Mouse (Mus musculus) ZHBTc4 (cell line): ENCODE data around the gene Ghr.

Source experiments
- DNase-seq: peaks from one replicate; pipeline ENCODE4 v3.0.0-alpha.2; 2011; ENCODE audit warnings: low read depth, low spot score

Ghr gene

DNA sequence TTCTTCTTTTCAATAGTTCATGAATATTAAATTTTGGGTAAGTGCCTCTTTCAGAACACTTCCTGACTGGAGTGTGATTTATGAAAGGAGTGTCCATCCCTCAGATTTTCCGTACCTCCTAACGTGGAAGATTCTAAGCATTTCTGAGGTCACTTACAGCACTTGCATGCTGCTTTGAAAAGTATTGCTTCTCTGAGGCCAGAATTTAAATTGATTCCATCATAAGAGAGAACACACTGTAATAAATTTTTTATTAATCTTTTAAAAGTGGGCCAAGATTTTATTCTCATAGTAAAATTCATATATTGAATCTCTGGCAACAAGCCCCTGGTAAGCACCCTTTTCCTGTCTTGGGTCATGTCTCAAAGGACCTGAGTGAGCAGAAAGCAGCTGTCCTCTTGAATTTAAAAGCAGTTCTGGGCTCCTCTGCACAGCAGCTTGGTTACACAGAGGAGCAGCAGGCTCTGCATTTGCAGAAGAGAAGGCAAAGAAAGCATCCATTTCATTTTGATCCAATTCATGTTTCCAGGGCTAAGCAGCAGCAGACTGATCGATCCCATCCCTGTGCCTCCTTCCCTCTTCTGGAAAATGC is 46.9 kb downstream of the Ghr start:
- no peak for DNase-seq

DNA sequence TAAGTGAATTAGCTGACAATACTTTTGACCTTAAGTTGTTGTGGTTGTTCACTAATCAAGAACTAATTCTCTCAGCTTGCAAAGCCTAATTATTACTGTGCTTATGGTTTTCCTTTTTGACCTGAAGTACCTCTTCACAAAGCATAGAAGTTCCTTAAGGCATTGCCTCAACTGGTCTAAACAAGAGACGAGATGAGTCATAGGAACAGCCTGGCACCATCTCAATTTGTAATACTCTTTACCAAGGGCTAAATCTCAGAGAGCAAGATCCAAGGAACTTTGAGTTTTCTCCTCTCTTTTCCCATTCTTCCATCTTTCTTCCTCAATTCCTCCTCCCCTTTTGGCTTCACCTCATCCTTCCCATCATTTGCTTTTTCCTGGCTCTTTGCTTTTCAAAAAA is 69.3 kb downstream of the Ghr start:
- no peak for DNase-seq

DNA sequence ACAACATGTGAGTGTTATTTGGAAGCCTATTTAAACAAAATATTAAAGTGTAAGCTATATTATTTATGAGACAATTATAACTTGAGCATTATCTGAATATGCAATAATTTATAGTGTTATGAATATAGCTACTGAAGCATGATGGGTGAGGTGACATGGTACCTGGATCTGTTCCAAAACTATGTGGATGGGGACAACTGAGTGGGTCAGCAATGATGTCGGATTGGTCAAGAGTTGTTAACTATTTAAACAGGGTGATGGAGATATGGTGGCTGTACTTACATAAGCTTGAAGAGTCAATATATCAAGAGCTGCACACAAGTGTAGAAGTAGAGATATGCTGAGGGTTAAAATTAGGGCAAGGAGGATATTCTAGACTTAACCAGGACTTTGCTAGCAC is 70.9 kb downstream of the Ghr start:
- no peak for DNase-seq

DNA sequence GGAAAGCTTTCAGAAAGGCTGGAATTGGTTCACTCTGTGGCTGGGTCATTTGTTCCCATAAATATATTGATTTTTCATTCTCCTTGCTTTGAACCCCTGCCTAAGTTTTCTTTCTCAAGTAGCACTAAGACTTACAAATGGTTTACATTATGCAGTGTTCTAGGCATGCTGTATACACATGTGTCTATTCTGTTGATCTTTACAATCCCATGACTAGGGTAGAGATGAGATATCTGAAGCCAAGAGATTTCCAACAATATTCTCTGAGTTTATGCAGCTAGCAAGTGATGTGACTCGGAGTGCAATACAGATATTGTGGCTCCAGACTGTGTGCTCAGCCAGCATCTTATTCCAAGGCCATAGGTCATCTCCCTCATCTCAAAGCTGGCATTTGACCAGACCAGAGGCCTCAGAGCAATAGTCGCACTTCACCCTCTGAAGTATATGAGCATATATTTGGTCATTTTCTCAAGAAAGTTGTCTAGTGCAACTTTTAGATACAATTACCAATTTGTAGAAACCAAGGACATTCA is 71.6 kb downstream of the Ghr start:
- DNase-seq, result no peak

DNA sequence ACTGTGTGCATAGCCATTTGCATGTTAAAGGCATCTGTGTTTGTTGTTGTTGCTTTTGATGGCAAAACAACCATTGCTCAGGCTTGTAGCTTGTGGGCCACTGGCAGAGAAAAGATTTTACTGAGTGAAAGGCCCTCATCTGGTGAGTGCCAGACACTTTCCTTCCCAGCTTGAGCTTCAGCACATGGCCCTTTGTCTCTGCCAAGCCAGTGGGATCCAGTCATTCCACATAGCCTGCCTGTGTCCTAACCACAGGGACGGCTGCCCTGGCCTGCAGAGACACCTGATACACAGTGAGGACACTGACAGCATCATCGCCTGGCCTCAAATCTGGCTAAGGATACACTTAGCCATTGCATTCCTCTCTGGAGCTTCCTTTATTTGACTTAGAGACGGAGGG is 74.2 kb downstream of the Ghr start:
- DNase-seq, result peak; percentile 16

DNA sequence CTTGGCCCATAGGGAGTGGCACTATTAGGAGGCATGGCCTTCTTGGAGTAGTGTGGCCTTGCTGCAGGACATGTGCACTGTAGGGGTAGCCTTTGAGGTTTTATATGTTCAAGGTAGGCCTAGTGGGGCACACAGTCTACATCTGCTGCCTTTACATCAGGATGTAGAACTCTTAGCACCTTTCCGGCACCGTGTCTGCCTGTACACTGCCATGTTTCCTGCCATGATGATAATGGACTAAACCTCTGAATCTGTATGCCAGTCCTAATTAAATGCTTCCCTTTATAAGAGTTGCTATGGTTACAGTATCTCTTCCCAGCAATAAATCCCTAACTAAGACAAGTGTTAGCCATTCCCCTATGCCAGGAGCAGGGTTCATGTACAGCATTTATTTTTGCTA is 76.0 kb downstream of the Ghr start:
- no peak for DNase-seq

DNA sequence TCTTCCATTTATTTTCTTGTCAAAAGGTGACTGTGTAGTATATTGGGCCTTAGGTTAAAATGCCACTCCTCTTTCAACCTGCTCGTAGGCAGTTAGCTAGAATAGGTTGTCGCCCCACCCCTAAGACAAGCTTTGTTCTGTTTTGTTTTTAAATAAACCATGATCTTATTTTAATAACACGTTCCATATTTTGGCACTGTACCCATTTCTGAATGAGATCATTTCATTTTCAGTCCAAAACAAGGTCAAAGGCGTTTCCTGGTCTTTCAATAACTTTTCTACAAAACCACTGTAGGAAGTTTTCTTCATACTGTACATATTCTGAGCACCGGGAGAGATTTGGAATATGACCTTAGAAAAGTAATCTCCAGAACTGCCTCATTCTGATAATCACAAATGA is 78.6 kb downstream of the Ghr start:
- no peak for DNase-seq

DNA sequence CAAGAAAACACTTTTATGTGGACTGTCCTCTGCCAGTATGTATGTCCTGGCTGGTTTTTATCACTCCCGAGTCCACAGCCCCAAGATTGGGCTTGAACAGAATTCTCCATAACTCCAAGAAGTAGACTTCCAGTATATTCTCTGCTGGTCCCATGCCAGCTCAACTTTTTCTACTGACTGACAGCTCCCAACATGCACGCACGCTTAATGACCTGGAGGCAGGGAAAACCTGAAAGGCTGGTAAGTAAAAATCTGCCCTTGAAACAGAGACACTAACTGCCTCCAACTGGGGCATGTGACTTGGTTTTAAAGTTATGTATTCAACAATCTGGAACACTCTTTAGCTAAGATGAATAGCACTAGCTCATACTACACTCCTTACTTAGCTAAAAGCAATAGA is 81.6 kb downstream of the Ghr start:
- DNase-seq, result no peak

DNA sequence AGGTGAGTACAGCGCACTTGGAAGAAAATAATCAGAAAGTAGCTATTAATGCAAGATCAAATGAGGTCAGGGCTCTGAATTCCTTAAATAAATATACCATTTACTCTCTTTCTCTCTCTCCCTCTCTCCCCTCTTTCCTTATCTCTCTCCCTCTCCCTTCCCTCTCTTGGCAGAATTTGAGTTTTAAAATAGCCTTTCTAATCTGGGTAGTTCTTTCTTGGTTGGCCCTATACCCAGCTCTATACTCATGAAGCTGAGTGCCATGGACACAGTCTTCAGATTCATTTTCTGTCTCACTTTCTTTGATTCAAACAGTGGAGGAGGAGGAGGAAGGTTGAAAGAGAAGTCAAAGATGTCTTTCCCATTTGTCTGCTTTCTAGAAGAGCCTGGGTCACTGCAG is 84.3 kb downstream of the Ghr start:
- DNase-seq, result no peak

DNA sequence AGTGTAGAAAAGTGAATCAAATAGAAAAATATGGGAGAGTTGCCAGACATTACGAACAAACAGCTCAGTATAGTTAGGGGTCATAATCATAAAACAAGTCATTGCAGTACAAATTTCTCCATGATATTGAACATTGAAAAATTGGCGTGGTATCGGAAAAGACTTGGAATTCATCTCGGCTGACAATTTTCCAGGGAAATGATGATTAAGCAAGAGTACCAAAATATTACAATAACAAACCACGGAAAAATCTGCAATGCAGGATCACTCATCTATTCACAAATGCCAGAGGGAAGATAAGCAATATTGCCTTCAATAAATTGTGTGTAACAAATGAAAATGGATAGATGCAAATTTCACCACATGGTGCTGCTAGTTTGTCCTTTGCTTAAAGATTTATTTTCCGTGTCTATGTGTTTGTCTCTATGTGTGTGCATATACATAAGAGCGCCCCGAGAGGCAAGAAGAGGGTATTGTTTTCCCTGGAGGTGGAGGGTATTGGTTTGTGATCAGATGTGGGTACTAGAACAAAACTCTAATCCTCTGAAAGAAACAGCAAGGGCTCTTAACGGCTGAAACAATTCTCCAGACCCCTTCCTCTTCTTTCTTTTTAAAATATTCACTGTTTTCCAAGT is 85.2 kb downstream of the Ghr start:
- no peak for DNase-seq

DNA sequence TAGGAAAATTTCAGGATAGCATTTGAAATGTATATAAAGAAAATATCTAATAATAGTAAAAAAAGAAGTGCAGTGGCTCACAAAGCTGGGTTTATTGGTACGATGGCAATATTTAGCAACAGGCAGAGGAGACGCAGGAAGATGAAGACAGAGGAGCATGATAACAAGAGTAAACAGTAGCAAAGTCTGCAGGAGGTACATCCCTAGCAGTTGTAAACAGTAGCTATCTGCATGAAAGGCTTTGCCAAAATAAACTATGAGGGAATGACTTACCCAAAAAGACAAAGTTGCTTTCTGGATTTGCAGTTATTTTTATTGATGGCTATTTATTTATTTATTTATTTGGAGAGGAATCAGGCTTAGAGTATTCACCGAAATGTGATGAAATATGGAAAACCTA is 92.4 kb downstream of the Ghr start:
- no peak for DNase-seq

DNA sequence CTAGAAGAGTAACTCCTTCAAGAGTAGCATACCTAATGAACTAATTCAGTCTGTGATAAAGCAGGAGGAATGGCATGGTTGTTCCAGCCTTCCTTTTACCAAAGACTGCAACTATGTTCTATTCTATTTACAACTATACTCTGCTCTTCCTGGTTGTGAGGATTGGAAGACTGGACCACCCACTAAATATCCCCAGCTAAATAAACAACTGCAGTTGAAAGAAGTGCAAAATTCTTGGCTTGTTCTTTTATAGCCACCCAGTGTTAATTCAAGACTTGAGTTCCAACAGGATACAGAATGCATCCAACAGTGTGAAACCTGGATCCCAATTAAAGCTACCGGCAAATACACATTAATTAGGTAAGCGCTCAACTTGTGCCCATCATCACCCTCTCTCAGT is 93.3 kb downstream of the Ghr start:
- DNase-seq, result no peak

DNA sequence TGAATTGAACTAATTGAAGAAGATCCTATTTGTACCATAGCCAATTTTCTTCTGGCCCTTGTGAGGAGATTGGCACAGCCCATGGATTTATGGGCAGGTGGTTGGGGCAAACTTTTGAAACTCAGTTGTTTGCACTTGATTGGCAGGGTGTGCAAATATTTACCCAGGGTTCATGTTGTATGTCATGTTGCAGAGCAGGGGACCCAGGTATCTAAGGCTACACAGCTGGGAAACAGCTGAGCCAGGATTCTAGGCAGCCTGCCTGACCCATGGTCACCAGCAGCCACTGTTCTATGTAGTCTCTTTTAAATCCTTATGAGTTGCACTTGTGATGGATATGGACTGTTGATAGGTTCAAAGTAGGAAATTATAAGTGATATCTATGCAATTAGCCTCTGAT is 94.1 kb downstream of the Ghr start:
- DNase-seq, result no peak

DNA sequence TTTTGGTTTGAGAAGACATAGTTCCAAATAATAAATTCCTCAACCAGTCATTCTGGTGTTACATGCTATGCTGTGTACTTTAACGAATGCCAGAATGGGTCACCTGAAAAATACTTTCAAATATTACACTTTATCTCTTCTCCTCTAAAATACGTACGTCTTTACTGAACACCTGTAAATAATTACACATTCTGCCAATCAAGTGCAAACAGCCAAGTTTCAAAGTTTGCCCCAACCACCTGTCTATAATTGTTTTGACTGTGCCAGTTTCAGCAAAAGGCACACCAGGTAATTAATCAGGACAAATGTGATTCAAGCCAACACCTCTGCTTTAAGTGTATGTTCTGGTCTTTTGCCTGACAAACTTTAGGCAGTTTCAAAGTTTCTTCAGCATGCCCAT is 94.7 kb downstream of the Ghr start:
- no peak for DNase-seq

DNA sequence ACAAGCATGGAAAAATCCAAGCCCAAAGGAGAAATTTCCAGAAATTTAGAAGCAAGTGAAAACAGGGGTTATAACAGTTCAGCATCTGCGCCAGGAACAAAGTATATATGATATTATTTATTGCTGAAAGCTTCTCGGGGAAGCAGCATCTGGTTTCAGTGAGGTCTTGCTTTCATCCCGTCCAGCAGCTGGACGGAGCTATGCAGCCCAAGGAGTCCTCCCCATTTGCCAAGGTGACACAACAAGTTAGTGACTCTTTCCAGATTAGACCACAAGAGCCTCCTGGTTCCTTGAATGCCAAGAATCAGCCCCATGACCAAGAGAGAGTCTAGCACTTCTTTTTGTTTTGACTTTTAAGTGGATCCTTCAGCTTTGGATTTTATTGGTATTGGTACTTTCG is 96.6 kb downstream of the Ghr start:
- DNase-seq, result no peak

DNA sequence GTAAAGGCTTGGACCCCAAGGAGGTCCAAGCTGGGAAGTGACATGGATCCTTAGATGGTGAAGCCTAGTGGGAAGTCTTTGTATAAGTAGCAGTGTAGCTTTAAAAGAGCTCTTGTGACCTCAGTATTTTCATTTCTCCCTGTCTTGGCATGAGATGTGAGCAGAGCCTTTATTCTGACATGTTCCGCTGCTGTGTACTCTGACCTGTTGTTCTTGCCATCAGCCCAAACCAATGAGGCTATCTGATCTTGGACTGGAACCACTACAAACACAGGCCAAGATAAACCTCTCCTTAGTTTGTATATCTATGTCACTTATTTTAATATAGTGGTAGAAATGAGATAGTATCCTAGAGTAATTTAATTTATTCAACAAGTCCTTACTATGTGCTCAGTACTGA is 97.9 kb downstream of the Ghr start:
- DNase-seq, result no peak

DNA sequence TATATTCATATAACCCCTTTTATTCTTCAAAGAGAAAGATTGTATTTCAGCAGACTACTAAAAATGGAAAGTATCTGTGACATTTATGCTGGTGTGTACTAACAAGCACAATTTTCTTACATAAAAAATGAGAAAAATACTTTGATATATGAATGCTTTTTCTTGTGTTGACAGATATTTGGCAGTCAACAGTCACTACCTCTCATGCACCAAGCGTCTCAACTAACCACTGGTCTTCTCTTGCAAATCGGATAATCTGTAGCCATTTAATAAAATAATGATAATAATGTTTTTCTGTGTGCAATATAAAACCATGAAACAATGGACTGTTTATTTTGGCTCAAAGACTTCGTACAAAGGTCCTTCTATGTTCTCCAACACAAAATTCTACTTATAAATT is 99.8 kb downstream of the Ghr start:
- DNase-seq, result no peak

DNA sequence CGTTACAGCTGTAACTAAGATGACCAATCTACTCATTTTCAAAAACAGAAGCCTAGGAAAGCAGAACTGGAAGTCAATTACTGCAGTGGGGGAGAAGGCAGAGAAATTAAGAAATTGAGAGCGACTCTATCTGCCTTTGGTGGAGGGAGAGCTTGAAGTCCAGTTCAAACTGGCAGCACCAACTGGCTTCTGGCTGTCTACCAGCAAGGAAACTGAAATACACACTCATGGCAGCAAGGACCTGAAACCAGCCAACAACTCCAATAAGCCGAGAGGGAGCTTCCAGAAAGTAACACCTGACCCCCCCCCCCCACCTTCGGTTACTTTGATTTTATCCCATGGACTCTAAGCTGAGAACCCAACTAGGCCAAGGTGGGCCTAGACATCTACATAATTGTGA is 114.1 kb downstream of the Ghr start:
- DNase-seq, result no peak

DNA sequence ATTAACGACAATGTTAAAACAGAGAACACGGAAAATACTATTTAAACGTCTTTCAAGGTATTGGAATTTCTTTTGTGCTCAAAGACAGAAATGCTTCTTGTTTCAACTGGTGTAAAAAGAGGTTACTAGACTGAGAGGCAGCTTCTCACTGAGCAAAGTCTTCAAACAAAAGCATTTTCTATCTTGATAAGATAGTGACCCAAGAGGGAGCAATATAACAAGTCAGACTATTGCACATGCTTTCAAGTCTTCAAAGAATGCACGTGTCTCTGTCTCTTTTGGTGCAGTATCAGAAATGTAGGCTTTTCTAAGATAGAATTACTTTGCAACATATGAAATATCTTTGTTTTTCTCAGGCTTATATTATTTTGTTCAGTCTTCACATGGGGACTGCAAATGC is 116.7 kb downstream of the Ghr start:
- DNase-seq, result no peak

DNA sequence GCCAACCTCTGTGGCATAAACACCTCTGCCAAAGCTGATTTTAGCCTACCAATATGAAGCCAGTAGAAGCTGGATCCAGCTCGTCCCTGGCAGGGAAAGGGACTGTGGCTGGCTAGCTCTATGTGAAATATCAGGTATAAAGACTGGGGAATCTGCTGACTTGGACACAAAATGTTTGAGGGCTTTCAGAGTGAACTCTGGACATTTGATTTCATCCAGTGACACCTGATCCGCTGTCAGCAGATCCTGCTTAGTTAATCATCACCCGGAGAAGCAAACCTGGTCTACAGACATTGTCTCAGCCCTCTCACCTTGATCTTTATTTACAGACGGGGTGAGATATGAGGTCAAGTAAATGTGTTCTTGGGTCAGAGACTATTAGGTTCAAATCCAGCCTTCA is 118.5 kb downstream of the Ghr start:
- no peak for DNase-seq

DNA sequence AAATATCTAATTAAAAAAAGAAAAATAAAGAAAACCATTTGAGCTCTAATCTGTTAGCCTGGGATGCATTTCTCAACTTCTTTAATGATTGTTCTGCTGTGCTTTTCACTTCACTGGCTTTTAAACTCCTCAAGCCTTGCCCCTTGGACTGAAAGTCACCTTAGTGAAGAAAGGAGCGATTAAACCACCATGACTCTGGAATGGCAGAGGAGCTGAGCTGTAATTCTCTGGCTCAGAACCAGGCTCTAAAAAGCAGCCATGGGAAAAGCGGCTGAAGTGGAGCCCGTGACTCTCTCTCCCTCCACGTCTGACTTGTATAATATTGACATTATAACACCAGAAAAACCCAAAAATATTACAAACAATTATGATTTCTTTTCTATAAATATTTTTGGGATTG is 126.7 kb downstream of the Ghr start:
- DNase-seq, result no peak

DNA sequence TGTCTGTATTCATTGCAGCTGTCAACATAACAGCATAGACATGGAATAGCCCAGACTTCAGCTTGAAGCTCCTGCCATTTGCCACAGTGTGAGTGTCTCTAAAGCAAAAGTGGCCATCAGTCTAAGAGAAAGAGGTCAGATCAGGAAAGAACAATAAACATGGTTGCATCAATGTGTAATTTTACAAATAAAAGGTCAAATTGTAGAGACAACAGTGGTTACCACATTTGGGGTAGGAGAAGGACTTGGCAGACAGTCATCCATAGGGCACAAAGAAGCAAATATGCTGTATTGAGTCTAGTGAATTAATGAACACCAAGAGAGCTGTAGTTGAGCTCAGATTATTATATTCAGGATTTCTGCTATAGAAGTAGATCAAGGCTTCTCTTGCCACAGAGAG is 127.7 kb downstream of the Ghr start:
- DNase-seq, result no peak

DNA sequence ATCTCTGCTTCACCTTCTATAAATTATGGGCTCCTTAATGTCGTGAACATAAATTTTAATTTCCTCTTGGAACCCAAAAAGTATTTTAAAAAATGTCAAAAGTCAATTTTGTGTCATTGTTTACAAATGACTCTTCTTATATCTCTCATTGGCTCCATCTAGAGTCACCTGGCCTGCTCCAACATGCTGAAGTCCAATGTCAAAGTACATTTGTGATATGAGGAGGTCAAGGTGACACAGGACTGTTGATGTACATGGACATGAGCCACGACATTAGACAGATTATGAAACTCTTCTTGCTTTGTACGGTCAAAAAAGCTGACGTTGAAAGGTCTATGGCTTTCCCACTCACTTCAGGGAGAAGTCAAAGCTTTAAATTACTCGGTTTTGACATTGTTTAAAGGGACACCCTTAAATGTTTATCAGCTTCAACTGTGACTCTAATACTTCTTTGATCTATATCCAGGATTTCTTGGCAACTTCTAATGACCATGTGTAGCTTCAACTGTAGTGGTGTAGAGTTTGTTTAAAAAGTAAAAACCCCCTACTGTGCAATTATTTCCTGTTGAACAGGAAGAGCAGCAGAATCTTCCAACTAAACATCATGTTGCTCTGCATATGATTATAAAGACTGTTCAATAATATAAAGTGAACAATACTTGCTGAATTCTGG is 131.1 kb downstream of the Ghr start:
- no peak for DNase-seq
